Mouse (Mus musculus) olfactory bulb, adult 2 months (tissue): ENCODE measurements around the gene Acp6.

Source experiments
- CTCF ChIP-seq: fragments of 200-500 bp; IDR thresholded peaks from 2 replicates; pipeline ENCODE4 v1.5.1; 2012; ENCODE audit warnings: low read depth, mild to moderate bottlenecking, low read length, moderate library complexity; ENCODE audit not compliant: insufficient read depth
- POLR2A ChIP-seq: fragments of 200-500 bp; IDR thresholded peaks from 2 replicates; pipeline ENCODE4 v1.6.1; 2012; ENCODE audit warnings: mild to moderate bottlenecking, low read depth, low read length, moderate library complexity; ENCODE audit not compliant: insufficient read depth

DNA sequence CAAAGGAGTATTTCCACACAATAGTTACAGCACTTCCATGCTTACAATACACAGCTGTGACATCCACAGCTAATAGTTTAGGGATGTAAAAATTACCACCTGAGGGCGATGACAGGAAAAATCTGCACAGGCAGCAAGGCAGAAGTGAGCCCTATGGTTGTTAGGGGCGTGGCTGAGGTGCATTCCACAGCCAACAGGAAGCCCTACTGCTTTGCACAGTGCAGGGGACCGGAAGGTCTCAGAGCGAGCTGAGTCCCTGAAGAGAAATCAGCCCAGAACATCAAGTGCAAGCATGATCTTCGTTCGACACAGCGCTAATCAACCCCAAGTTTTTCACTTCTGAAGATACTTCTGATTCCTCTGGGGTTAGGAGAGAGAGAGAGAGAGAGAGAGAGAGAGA is 34.4 kb upstream of the Acp6 start:
- TF ChIP-seq CTCF = no peak
- TF ChIP-seq POLR2A = no peak
